In genomic region chr5:36484171-36484990, GRCm38 (mm10) we compare ENCODE assay signal across 8 mouse cellular contexts. TPM values are rescaled to one million over a fixed set of nuclear protein-coding genes. Genes with fewer than 3 reads are reported as not detected.
A peak's percentile ranks its signal among the peaks of the same experiment; 100 is the strongest.
DNase-seq lines count a peak whose midpoint lies in the region; ATAC-seq lines count a peak whose summit lies in the region.

Tada2b (minus strand) TSS chr5:36484285.
Ccdc96 (plus strand) TSS chr5:36484588.

- DNase-seq in R1 (ENCODE audit: low read depth, low spot score), result peak; percentile 98
- peak; percentile 97 to 99 for DNase-seq in cerebellum, postnatal 25 days
- DNase-seq in frontal cortex, postnatal 25 days (ENCODE audit: low spot score in 2 of 2), result peak; percentile 94
- peak; percentile 97 for DNase-seq in hindbrain, embryonic 14.5 days (ENCODE audit: low spot score)
- DNase-seq in layer of hippocampus, postnatal 36 days, result peak; percentile 97 to 98
- DNase-seq in lung, postnatal 36 days, result peak; percentile 98
- peak; percentile 99 for DNase-seq in retina, postnatal 1 day
- peak; percentile 84 to 97 for DNase-seq in urinary bladder, adult 18-20 months (ENCODE audit: low spot score in 2 of 2)

- H3K4me3 ChIP-seq in hindbrain, embryonic 14.5 days (replicated peaks; ENCODE audit: low read length), result peak within 1 kb of the TSS; percentile 91

- ATAC-seq in hindbrain, embryonic 14.5 days (ENCODE audit: low FRiP score), result peak; percentile 98

- WGBS in hindbrain, embryonic 14.5 days, result under 1% methylated on average over 92 of the region's 97 CpGs

- peaks cover 7% of the 10 kb centered on the region; the same call in 1 of the 2 replicates for H3K36me3 ChIP-seq in hindbrain, embryonic 14.5 days (replicated peaks; ENCODE audit: control insufficient read depth, insufficient read depth)

- H3K9me3 ChIP-seq in hindbrain, embryonic 14.5 days (ENCODE audit: control insufficient read depth, low read length), result no peaks in the 10 kb centered on the region

- peaks cover 34% of the 10 kb centered on the region for H3K4me1 ChIP-seq in hindbrain, embryonic 14.5 days (replicated peaks; ENCODE audit: control insufficient read depth, insufficient read depth, low read length)

- peak within 1 kb of the TSS; percentile 88 for H3K27ac ChIP-seq in hindbrain, embryonic 14.5 days

- peak within 1 kb of the TSS; percentile 81 for H3K9ac ChIP-seq in hindbrain, embryonic 14.5 days

- no peaks in the 10 kb centered on the region for H3K27me3 ChIP-seq in hindbrain, embryonic 14.5 days (ENCODE audit: control insufficient read depth, insufficient read depth, low read length)

- peak within 1 kb of the TSS; percentile 98 for H3K4me2 ChIP-seq in hindbrain, embryonic 14.5 days (replicated peaks)

RNA-seq across cellular contexts. Expression of gene Tada2b, which starts in this region (rescaled TPM):
- 5.2 and 5.6 TPM in 2 replicates for polyA plus RNA-seq in hindbrain, embryonic 14.5 days (2014; fragmentation: Nextera tagmentation; extraction: Ambion mirVana)
- total RNA-seq in layer of hippocampus, postnatal 36 days (2021), result 10 to 100 TPM; 34.0 to 36.4 TPM

RNA-seq across cellular contexts. Expression of gene Ccdc96, which starts in this region (rescaled TPM):
- polyA plus RNA-seq in hindbrain, embryonic 14.5 days (2014; fragmentation: Nextera tagmentation; extraction: Ambion mirVana), result 2.5 and 2.9 TPM in 2 replicates
- total RNA-seq in layer of hippocampus, postnatal 36 days (2021), result 1 to 10 TPM in 1 of 2 experiments, under 1 TPM in 1; 0.99 to 1.0 TPM

Comparison
In these comparisons a context has a peak if more than half of its experiments do, and no peak if none do; other contexts are left out.
1. Peak in every context shown above with its lines: DNase-seq, ATAC-seq, H3K4me3 ChIP-seq and H3K27ac ChIP-seq.